Mouse (Mus musculus): ENCODE data around the gene Jak1. TPM values are rescaled to one million over a fixed set of nuclear protein-coding genes. Genes with fewer than 3 reads are reported as not detected.

Jak1 gene
- polyA plus RNA-seq, 1 experiment from 2014 or later, result 85.0 TPM

DNA sequence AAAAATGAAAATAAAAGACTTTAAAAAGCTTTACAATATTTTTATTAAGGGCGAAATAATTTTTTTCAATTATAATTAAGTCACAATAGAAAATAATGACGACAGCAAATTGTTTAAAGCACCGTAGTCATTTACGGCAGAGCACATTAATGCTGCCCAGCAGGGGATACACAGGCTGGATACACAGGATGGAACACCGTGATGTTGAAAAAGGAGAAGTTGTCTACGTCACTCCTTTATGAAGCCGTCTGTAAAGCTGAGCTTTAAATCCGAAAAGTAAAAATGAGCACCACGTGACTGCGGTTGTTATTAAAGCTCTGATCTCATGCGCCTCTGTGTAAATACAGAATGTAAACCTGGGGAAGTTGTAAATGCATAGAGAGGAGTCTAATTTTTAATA is 127.1 kb downstream of the Jak1 start:
- Histone ChIP-seq H3K27me3 (ENCODE audit: insufficient read depth, low read length) (no peaks in the 10 kb centered on the region), H3K9me3 (ENCODE audit: low read depth, low read length) (no peaks in the 10 kb centered on the region), H3K4me3 (ENCODE audit: low read depth, low read length) (no peak overlapping the region), H3K36me3 (ENCODE audit: insufficient read depth) (no peaks in the 10 kb centered on the region), H3K27ac (ENCODE audit: low read depth) (no peak overlapping the region), H3K9ac (no peak overlapping the region), H3K4me1 (ENCODE audit: insufficient read depth) (no peaks in the 10 kb centered on the region), H3K4me2 (no peak overlapping the region)
- TF ChIP-seq CTCF (IDR thresholded peaks at IDR 0.05; ENCODE audit: low read depth), result no peak
- DNase-seq (no peak), ATAC-seq (ENCODE audit: insufficient read depth) (no peak)
- 88% methylated on average over 11 of the region's 11 CpGs for WGBS

GRCm38 (mm10) chr4:101135909-101136308 is 129.2 kb downstream of the Jak1 start:
- H3K27me3 ChIP-seq (ENCODE audit: insufficient read depth, low read length), result no peaks in the 10 kb centered on the region
- DNase-seq (no peak), ATAC-seq (ENCODE audit: insufficient read depth) (no peak)

DNA sequence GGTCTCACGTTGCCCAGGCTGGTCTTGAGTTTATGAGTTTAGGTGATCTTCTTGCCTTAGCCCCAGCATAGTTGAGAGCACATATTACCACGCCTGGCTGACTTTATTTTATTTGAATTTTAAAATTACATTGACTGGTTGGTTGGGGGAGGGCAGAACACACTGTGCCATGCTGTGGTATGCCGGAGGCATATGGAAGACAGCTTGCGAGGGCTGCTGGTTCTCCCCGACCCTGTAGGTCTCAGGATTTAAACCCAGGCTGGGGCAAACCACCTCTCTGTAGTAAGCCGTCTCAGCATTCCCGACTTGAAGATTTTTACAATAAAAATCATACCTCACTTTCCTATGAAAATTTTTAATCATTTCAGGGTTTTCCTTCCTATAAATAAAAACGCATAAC is 130.1 kb downstream of the Jak1 start:
- Histone ChIP-seq H3K36me3 (ENCODE audit: insufficient read depth) (no peaks in the 10 kb centered on the region), H3K27me3 (ENCODE audit: insufficient read depth, low read length) (no peaks in the 10 kb centered on the region), H3K4me2 (no peak overlapping the region), H3K4me1 (ENCODE audit: insufficient read depth) (no peaks in the 10 kb centered on the region), H3K4me3 (ENCODE audit: low read depth, low read length) (no peak overlapping the region), H3K9me3 (ENCODE audit: low read depth, low read length) (no peaks in the 10 kb centered on the region), H3K27ac (ENCODE audit: low read depth) (no peak overlapping the region), H3K9ac (no peak overlapping the region)
- TF ChIP-seq CTCF (IDR thresholded peaks at IDR 0.05; ENCODE audit: low read depth), result no peak
- 86% methylated on average over 8 of the region's 8 CpGs for WGBS
- ATAC-seq (ENCODE audit: insufficient read depth), result no peak
- DNase-seq, result no peak

More at GRCm38 (mm10) chr4:101135909-101136308, 129.2 kb downstream of the Jak1 start:
- WGBS, result 93% methylated on average over 14 of the region's 14 CpGs
- H3K27ac ChIP-seq (ENCODE audit: low read depth), result no peak overlapping the region
- no peaks in the 10 kb centered on the region for H3K4me1 ChIP-seq (ENCODE audit: insufficient read depth)
- TF ChIP-seq CTCF (IDR thresholded peaks at IDR 0.05; ENCODE audit: low read depth), result no peak
- H3K9ac ChIP-seq, result no peak overlapping the region
- H3K4me3 ChIP-seq (ENCODE audit: low read depth, low read length), result no peak overlapping the region
- no peaks in the 10 kb centered on the region for H3K9me3 ChIP-seq (ENCODE audit: low read depth, low read length)
- H3K4me2 ChIP-seq, result no peak overlapping the region
- H3K36me3 ChIP-seq (ENCODE audit: insufficient read depth), result no peaks in the 10 kb centered on the region

GRCm38 (mm10) chr4:101121002-101121401 is 144.1 kb downstream of the Jak1 start:
- WGBS, result 75% methylated on average over 7 of the region's 7 CpGs
- peak; percentile 41; the same call in 1 of the 2 replicates for ATAC-seq (ENCODE audit: insufficient read depth)
- peak; percentile 50 for DNase-seq
- Histone ChIP-seq H3K27ac (ENCODE audit: low read depth) (no peak overlapping the region), H3K4me1 (ENCODE audit: insufficient read depth) (no peaks in the 10 kb centered on the region), H3K4me3 (ENCODE audit: low read depth, low read length) (no peak overlapping the region), H3K9me3 (ENCODE audit: low read depth, low read length) (no peaks in the 10 kb centered on the region), H3K36me3 (ENCODE audit: insufficient read depth) (no peaks in the 10 kb centered on the region), H3K4me2 (no peak overlapping the region), H3K27me3 (ENCODE audit: insufficient read depth, low read length) (no peaks in the 10 kb centered on the region), H3K9ac (no peak overlapping the region)
- TF ChIP-seq CTCF (IDR thresholded peaks at IDR 0.05; ENCODE audit: low read depth), result no peak

GRCm38 (mm10) chr4:101107122-101107521 is 158.0 kb downstream of the Jak1 start:
- Histone ChIP-seq H3K27ac (ENCODE audit: low read depth) (no peak overlapping the region), H3K4me3 (ENCODE audit: low read depth, low read length) (no peak overlapping the region), H3K9ac (no peak overlapping the region), H3K4me1 (ENCODE audit: insufficient read depth) (no peaks in the 10 kb centered on the region), H3K27me3 (ENCODE audit: insufficient read depth, low read length) (no peaks in the 10 kb centered on the region), H3K4me2 (no peak overlapping the region), H3K36me3 (ENCODE audit: insufficient read depth) (0 out of 2 replicates have a peak, but pooled peaks cover 10% of the 10 kb centered on the region), H3K9me3 (ENCODE audit: low read depth, low read length) (0 out of 2 replicates have a peak, but pooled peaks cover 3% of the 10 kb centered on the region)
- DNase-seq (no peak), ATAC-seq (ENCODE audit: insufficient read depth) (no peak)
- 84% methylated on average over 12 of the region's 12 CpGs for WGBS
- TF ChIP-seq CTCF (IDR thresholded peaks at IDR 0.05; ENCODE audit: low read depth), result no peak

Other genes starting within 250 kb of the Jak1 start
- gene Gm10577, start 244.6 kb downstream of the Jak1 start, polyA plus RNA-seq (2014; fragmentation: Nextera tagmentation; extraction: Ambion mirVana), result not detected in 2 replicates
- 11.3 and 12.5 TPM in 2 replicates for gene Raver2, start 196.3 kb downstream of the Jak1 start, polyA plus RNA-seq (2014; fragmentation: Nextera tagmentation; extraction: Ambion mirVana)
- 5.2 and 5.9 TPM in 2 replicates for gene Ak4, start 154.0 kb upstream of the Jak1 start, polyA plus RNA-seq (2014; fragmentation: Nextera tagmentation; extraction: Ambion mirVana)
- gene Dnajc6, start 231.4 kb upstream of the Jak1 start, polyA plus RNA-seq (2014; fragmentation: Nextera tagmentation; extraction: Ambion mirVana), result 0.11 and 0.16 TPM in 2 replicates

All from lung, embryonic 14.5 days (tissue).